Mouse (Mus musculus): ENCODE measurements at regions not wholly inside any gene's neighbourhood (a gene's known extent, or its start where the extent isn't known, plus 50 kb on each side); places are given as distances from the start of the nearest gene placed in this dataset.

- no peak for ATAC-seq
Observed at GRCm38 (mm10) chr14:15603954-15604523, 165.3 kb upstream of the Lrrc3b start.

GRCm38 (mm10) chr14:15610166-15610565, 171.4 kb upstream of the Lrrc3b start:
- ATAC-seq = no peak

GRCm38 (mm10) chr14:15634581-15634980, 195.8 kb upstream of the Lrrc3b start:
- ATAC-seq = no peak

- no peak for ATAC-seq
Observed at GRCm38 (mm10) chr14:15637681-15638080, 198.9 kb upstream of the Lrrc3b start.

- no peak for ATAC-seq
Observed at GRCm38 (mm10) chr14:15638869-15639268, 200.1 kb upstream of the Lrrc3b start.

- ATAC-seq = no peak
Observed at GRCm38 (mm10) chr14:15660886-15661285, 222.1 kb upstream of the Lrrc3b start.

GRCm38 (mm10) chr14:15672292-15672691, 233.5 kb upstream of the Lrrc3b start:
- ATAC-seq = no peak

- ATAC-seq = peak; percentile 30
Observed at GRCm38 (mm10) chr14:15677218-15677617, 238.4 kb upstream of the Lrrc3b start.

GRCm38 (mm10) chr14:15679456-15679855, 240.7 kb upstream of the Lrrc3b start:
- no peak for ATAC-seq

GRCm38 (mm10) chr14:15698001-15698400, 259.2 kb upstream of the Lrrc3b start:
- ATAC-seq = no peak

- ATAC-seq = peak; percentile 89
Observed at GRCm38 (mm10) chr14:15698607-15699006, 259.8 kb upstream of the Lrrc3b start.

GRCm38 (mm10) chr14:15722135-15722534, 283.3 kb upstream of the Lrrc3b start:
- no peak for ATAC-seq

GRCm38 (mm10) chr14:15746629-15747238, 307.9 kb upstream of the Lrrc3b start:
- peak; percentile 99 for ATAC-seq

- ATAC-seq = peak; percentile 95
Observed at GRCm38 (mm10) chr14:15769846-15770448, 331.2 kb upstream of the Lrrc3b start.

GRCm38 (mm10) chr14:15784727-15785126, 345.9 kb upstream of the Lrrc3b start:
- peak; percentile 77 for ATAC-seq

- peak; percentile 46 for ATAC-seq
Observed at GRCm38 (mm10) chr14:15785230-15785629, 346.4 kb upstream of the Lrrc3b start.

GRCm38 (mm10) chr14:15795698-15796097, 356.9 kb upstream of the Lrrc3b start:
- no peak for ATAC-seq

GRCm38 (mm10) chr14:15797019-15797418, 358.2 kb upstream of the Lrrc3b start:
- ATAC-seq = peak; percentile 19

GRCm38 (mm10) chr14:15801477-15802099, 362.8 kb upstream of the Lrrc3b start:
- ATAC-seq = no peak

GRCm38 (mm10) chr14:15809083-15809482, 370.3 kb upstream of the Lrrc3b start:
- peak; percentile 83 for ATAC-seq

GRCm38 (mm10) chr14:15841390-15842023, 402.7 kb upstream of the Lrrc3b start:
- no peak for ATAC-seq

- no peak for ATAC-seq
Observed at GRCm38 (mm10) chr14:15842024-15842599, 403.3 kb upstream of the Lrrc3b start.

- no peak for ATAC-seq
Observed at GRCm38 (mm10) chr14:15868520-15868919, 380.6 kb upstream of the Ngly1 start.

Measured in inflammation-experienced regulatory T-cells, adult 6 months (primary cell).